Mouse (Mus musculus) cerebellum, adult 2 months (tissue): ENCODE data around the gene Ccdc141.

Experiments
- CTCF ChIP-seq: fragments of 200-500 bp; IDR thresholded peaks from 2 replicates; pipeline ENCODE4 v1.5.1; 2011; ENCODE audit warnings: low read depth, mild to moderate bottlenecking, control low read depth, low read length, moderate library complexity, borderline replicate concordance; ENCODE audit not compliant: insufficient read depth
- POLR2A ChIP-seq: fragments of 200-500 bp; IDR thresholded peaks from 2 replicates; pipeline ENCODE4 v1.6.1; 2011; ENCODE audit warnings: low read length, control low read depth, borderline replicate concordance; ENCODE audit not compliant: insufficient read depth

DNA sequence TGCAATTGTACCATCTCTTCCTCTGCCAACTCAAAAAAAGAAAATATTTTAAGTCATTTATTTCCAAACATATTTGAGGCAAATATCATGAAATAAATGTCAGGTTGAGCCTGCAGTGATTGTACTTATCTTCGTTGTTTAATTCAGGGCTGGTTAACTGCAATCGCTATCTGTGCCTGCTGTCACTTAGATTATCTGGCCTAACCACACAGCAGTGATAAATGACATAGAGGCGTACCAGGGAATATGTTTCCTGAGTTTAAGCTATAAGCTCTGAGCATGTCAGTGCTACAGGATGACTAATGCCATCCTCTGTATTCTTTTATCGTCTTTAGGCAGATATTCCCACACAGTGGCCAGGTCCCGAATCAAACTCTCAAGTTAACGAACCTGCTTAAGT, 31.6 kb downstream of the Ccdc141 start:
- TF ChIP-seq CTCF (no peak), POLR2A (no peak)
